Mouse (Mus musculus) gastrocnemius, adult 8-10 months (tissue): ENCODE measurements around the gene Isca1. TPM values are rescaled to one million over a fixed set of nuclear protein-coding genes. Genes with fewer than 3 reads are reported as not detected.
"Not testable (repeated sequence)": the region's sequence is repeated elsewhere in the genome, so short reads cannot be mapped to it uniquely, and the experiment has no call there.

Experiments
- DNase-seq, 2 experiments: peaks; one replicate each; pipeline ENCODE4 v3.0.0; 2022; ENCODE audit warnings: low spot score in 2 of 2
- total RNA-seq, 4 experiments: library from RNA; stranded (reverse); gene quantifications; 2 replicates each; pipeline ENCODE4 v1.2.4; 2022

Isca1 gene
- total RNA-seq, 4 experiments from 2014 or later, result 159 to 209 (median 180) TPM

DNA sequence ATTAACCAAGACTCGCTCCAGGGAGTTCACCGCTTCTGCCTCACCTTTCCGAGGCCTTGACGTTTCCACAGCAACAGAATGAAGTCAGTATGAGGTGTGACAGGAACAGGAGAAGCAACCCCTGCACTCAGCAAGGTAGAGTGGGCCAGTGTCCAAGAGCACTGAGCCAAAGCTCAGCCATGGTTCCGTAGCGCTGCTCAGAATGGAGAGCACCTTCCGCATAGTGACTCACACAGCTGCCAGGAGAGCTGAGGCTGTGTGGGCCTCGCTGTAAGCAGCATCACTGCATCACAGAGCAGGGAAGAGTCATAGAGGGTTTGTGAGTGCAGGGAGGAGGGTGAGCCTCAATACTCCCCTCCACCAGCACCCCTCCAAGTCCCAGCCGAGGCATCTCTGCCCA lies 22.9 kb downstream of the Isca1 start, which contains the start of gene 1700014D04Rik:
TSS of gene 1700014D04Rik (minus strand) at position 42 of the 400 bp plus-strand sequence.
- DNase-seq, result no peak

GRCm38 (mm10) chr13:59746164-59746563 lies 23.4 kb downstream of the Isca1 start:
- no peak for DNase-seq

- no peak for DNase-seq
These were observed 24.1 kb downstream of the Isca1 start for GRCm38 (mm10) chr13:59745462-59745861.

DNA sequence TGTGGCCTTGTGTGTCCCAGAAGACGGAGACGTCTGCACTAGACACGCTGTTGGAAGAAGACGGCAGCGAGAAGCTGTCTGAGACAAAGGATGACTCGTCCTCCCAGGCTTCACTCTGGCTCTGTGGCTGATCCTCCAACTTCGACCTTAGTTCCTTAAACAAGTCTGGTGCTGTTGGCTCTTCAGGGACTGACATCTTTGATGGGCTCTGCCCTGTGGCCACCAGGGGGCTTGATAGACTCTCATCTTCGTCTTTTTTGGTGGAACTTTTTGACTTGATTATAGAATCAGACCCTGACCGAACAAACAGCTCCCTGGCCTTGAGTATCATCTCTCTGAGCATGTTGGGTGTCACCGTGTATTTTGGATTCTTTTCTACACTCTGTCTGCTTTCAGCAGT lies 27.9 kb downstream of the Isca1 start:
- DNase-seq, result no peak

GRCm38 (mm10) chr13:59741096-59741495 lies 28.5 kb downstream of the Isca1 start:
- no peak for DNase-seq

DNA sequence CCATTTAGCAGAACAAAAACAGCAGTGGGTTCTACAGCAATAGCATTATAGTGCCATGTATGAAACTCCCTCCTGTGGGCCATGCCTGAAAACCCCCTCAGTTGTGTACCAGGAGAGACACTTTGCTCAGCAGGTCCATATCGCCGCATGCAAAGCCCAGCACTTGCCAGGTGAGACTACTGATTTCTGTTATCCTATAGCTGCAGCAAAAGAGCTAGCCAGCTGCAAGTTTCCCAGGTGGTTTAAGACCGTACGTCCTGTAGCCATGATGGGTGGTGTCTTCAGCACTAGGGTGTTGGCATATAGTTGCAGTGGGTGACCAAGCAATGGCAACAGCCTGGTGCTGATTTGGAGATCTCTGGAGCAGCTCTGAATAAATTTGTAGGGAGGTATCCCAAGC lies 30.2 kb downstream of the Isca1 start:
- no peak for DNase-seq

- DNase-seq, result no peak
These were observed 31.2 kb downstream of the Isca1 start for GRCm38 (mm10) chr13:59738455-59738854.

- no peak for DNase-seq
These were observed 34.4 kb downstream of the Isca1 start for GRCm38 (mm10) chr13:59735190-59735589.

- DNase-seq, result not testable (repeated sequence)
These were observed 35.3 kb downstream of the Isca1 start for GRCm38 (mm10) chr13:59734347-59734746.

DNA sequence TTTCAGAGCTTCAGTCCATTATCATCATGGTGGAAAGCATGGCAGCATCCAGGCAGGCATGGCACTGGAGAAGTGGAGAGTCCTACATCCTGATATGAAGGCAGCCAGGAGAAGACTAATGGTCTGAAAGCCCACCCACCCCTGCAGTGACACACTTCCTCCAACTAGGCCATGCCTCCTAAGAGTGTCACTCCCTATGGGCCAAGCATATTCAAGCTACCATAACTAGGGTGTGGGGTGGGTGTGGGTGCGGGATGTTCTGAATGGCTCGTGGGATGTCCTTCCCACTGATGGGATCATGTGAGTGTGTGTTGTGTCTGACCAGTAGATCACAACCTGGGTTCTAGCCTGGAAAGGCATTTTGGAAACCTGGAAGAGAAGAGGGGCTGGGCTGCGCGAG lies 35.7 kb downstream of the Isca1 start:
- no peak for DNase-seq

DNA sequence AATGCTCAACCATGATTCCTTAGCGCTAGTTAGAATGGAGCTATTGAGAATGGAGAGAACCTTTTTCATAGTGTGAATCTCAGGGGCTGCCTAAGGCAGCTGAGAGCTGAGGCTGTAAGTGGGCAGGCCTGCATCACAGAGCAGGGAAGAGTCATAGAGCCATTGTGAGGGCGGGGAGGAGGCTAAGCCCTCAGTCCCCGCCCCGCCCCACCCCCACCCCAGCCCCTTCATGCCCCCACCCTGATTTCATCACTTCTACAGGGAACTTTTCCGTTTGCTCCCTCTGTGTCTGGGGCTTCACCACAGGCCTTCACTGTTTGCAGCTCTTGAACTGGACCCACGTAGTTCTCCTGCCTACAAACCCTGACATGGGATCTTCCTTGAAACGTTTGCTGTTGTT lies 38.0 kb downstream of the Isca1 start, which contains the start of gene Spata31d1d:
TSS of gene Spata31d1d (minus strand) at position 101 of the 400 bp plus-strand sequence.
- DNase-seq, result no peak

- peak; percentile 50 to 56 for DNase-seq
These were observed 41.1 kb downstream of the Isca1 start for GRCm38 (mm10) chr13:59728378-59729093.

- DNase-seq, result no peak
These were observed 43.3 kb downstream of the Isca1 start for GRCm38 (mm10) chr13:59726139-59726867.

GRCm38 (mm10) chr13:59722089-59722488 lies 47.5 kb downstream of the Isca1 start:
- not testable (repeated sequence) for DNase-seq

GRCm38 (mm10) chr13:59719475-59719874 lies 50.1 kb downstream of the Isca1 start:
- no peak for DNase-seq

DNA sequence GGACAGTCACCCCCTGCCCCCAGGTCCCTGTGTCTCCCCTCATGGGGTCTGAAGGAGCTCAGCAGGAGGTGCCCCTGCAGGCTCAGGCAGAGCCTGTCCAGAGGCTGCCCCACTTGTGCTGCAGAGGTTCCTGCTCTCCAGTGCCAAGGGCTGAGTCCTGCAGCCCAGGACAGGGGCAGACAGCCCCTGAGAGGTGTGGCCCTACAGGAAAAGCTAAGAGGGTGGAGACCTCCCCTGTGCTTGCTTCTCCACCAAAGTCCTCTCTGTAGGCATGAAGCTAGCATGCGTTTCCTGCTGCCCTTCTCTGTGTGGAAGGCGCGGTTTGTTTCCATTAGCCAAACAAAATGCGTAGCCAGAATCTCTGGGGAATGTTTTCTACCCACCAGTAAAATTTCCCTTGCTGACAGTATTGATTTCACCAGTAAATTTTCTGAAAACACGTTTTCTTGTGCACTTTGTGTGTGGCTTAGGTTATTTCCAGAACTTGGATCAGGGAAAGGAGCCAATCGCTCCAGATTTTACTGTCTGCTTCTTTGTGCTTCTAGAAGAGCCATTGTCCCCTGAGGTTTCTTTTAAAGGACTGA lies 50.7 kb downstream of the Isca1 start:
- DNase-seq, result not testable (repeated sequence)

GRCm38 (mm10) chr13:59713710-59714109 lies 55.9 kb downstream of the Isca1 start:
- DNase-seq, result no peak

- not testable (repeated sequence) for DNase-seq
These were observed 57.6 kb downstream of the Isca1 start, which contains the start of gene Spata31d1b for GRCm38 (mm10) chr13:59711984-59712383. TSS of gene Spata31d1b (plus strand) at chr13:59712284.

DNA sequence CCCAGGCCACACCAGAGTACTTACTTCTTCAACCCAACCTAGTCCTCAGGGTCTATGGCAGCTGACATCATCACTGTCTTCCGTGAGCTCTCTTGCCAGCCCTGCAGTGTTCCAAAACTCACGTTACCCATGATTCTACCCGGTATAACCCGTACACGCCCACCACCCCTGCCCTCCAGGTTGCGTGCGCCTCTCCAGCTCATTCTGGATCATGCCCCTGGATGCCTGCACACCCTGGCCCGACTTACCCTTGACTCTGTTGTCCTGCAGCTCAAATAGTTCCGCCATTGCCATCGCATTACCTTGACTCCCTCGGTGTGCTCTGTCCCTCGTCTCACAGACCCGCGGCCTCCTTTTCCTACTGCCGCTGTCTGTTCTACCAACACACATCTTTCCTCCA lies 59.4 kb downstream of the Isca1 start, which contains the start of gene Spata31d1a:
TSS of gene Spata31d1a (minus strand) at position 101 of the 400 bp plus-strand sequence.
- DNase-seq, result no peak
